Mouse (Mus musculus) mature B cell (primary cell): ENCODE data around the gene Gm45140.

Source experiments
- in situ Hi-C: fragments of 300-500 bp; cut with MboI; formaldehyde crosslinking; loops from 2 replicates; pipeline ENCODE4 v1.14.3; 2019

Gene Gm45140

GRCm38 (mm10) chr6:87740496-87740895 is 95.1 kb downstream of the Gm45140 start:
- in situ Hi-C loops, result no loop called here

DNA sequence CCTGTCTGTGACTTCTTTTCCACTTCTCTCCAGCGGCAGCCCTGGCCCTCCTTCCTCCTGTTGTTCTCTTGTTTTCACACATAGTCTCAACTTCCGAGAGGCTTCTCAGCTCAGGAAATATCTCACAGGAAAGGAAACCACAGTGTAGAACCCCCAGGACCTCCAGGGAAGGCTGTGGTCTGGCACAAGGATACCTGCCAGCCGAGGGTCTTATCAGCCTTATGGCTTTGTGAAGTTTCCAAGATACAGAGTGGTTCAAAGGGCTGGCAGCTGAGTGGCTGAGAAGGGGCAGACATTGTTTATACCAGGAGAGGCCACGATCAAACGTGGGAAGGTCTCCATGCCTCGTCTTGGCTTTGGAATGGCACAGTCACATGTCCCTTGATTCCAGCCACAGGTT is 95.7 kb downstream of the Gm45140 start:
- in situ Hi-C loops, result no loop called here
